Mouse (Mus musculus): Measurements from ENCODE around the gene Fgf16. TPM values are rescaled to one million over a fixed set of nuclear protein-coding genes. Genes with fewer than 3 reads are reported as not detected.

The Fgf16 gene
- under 1 TPM; 0.51 to 0.65 TPM for polyA plus RNA-seq (2017; shearing (Covaris generic))

DNA sequence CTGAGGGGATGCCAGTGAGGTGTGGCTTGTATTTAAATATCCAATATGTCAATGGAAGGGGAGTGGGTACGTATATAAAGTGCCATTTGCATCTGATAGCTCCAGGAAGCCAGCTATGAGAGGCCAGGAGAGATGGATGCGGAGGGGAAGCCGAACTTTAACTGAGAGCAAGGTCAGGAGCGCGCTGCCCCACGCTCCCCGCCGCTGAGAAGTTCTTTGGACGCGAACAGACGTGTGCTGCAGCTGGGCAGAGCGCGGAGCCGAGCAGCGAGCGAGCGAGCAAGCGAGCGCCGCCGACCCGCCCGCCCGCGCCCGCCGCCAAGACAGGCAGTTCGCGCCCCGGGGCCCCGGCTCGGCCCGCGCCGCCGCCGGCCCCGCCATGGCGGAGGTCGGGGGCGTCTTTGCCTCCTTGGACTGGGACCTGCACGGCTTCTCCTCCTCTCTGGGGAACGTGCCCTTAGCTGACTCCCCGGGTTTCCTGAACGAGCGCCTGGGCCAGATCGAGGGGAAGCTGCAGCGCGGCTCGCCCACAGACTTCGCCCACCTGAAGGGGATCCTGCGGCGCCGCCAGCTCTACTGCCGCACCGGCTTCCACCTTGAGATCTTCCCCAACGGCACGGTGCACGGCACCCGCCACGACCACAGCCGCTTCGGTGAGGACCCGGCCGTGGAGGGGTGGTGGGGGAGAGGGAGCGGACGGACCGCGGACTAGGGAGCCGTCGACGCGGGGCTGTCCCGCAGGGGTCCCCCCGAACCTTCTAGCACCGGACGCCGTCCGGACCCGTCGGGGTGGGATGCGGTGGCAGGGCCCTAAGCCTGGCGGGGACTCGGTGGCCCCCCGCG is at the start of gene Fgf16:
Gene Fgf16, plus strand, starts transcription at position 118 of the 843 bp plus-strand sequence.
- peak; percentile 28 for ATAC-seq

DNA sequence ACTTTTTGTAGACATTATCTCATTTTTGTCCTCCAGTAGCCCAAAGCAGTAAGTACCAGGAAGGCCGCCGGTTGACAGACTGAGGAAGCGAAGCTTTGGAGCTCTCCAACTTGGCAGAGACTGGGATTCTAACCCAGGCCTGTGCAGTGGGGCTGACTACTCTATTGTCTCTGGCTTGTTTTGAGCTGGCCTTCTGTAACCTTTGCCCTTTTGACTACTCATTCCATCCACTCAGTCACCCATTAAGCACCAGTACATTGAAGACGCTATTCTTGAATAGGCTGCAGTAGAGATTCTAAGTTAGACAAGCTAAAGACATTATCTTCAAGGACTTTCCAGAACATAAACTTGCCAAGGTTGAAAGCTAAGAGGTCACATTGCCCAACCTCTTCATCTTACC is 49.3 kb upstream of the Fgf16 start:
- ATAC-seq: no peak

GRCm38 (mm10) chrX:105715789-105716321 is 48.2 kb upstream of the Fgf16 start:
- peak; percentile 87 for ATAC-seq

GRCm38 (mm10) chrX:105718388-105718787 is 45.7 kb upstream of the Fgf16 start:
- ATAC-seq: no peak

- no peak for ATAC-seq
These were observed 45.1 kb upstream of the Fgf16 start for GRCm38 (mm10) chrX:105718943-105719342.

GRCm38 (mm10) chrX:105724174-105724573 is 39.9 kb upstream of the Fgf16 start:
- no peak for ATAC-seq

GRCm38 (mm10) chrX:105762847-105763527 is 1.1 kb upstream of the Fgf16 start:
- peak; percentile 21 for ATAC-seq

GRCm38 (mm10) chrX:105763612-105764011 is 467 bp upstream of the Fgf16 start:
- ATAC-seq: peak; percentile 9

GRCm38 (mm10) chrX:105765005-105765706 is 1.1 kb downstream of the Fgf16 start:
- peak; percentile 35 for ATAC-seq

GRCm38 (mm10) chrX:105766013-105766412 is 1.9 kb downstream of the Fgf16 start:
- ATAC-seq: no peak

DNA sequence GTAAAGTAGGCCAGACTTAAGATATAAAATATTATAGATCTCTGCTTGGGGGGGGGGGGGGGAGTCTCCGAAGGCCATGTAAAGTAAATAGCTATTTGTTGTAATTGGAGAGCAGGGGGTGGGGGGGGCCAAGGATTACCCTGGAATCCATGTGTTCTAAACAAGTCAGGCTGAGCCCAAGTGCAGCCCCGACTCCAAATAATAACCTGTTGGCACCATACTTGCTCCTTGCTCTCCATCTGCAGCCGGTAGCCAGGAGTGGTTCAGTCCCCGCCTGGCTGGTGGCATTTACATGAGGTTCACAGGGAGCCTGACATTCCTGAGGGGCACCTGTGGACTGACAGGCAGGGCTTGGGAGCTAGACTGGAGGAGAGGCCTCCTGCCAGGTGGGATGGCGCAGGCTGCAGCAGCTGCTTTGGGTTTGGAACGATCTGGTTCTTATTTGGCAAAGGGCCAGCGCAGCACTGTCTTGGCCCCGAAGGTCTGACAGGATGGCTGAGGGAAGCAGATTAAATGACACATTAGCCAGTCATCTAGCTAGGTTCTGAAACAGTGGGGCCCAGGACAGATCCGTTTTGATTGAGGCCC is 3.2 kb downstream of the Fgf16 start:
- no peak for ATAC-seq

DNA sequence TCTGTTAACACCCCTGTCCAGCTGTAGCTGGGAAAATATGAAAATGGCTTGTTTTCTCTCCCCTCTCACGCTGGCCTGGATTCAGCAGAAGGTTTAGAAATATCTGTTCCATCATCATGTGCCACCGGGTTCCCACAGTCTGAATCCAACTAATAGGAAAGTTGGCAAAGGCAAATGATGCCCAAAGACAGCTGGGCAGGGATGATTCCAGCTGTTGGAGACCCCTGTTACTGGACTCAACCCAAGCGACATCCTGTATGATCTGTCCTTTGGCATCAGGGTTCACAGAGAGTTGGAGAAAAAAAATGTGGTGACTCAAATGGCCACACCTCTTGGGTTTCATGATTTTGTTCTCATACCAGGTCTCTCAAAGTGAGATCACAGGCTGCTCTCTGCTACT is 3.9 kb downstream of the Fgf16 start:
- no peak for ATAC-seq

DNA sequence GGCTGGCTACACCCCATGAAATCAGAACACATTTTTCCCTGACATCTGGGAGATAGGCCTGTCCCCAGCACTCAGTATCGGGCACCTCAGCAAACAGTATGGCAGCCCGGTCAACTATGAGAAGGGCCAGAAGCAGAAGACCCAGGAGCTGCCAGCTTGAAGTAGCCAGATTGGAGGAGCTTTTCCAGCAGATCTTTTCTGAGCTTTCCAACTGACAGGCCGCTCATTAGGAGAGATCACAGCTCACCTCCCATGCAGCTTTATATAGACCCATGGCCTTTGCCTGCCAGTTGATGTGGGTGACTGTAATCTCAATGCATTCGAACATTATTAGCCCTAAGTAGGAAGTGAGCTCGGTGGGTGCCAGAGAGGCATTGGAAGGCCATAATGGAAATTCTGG is 9.2 kb downstream of the Fgf16 start:
- ATAC-seq: no peak

- no peak for ATAC-seq
These were observed 30.8 kb downstream of the Fgf16 start for GRCm38 (mm10) chrX:105794806-105795403.

GRCm38 (mm10) chrX:105824462-105824861 is 60.4 kb downstream of the Fgf16 start:
- ATAC-seq: no peak

Other genes starting within 250 kb of the Fgf16 start
- gene Atrx, start 165.1 kb downstream of the Fgf16 start, polyA plus RNA-seq (2017; shearing (Covaris generic)): 100 to 1,000 TPM; 334 to 414 TPM
- 10 to 100 TPM; 25.6 to 30.8 TPM for gene Magt1, start 247.6 kb downstream of the Fgf16 start, polyA plus RNA-seq (2017; shearing (Covaris generic))